Mouse (Mus musculus) myocyte (in vitro differentiated cells): Measurements from ENCODE around the gene Stom. TPM values are rescaled to one million over a fixed set of nuclear protein-coding genes. Genes with fewer than 3 reads are reported as not detected.
A peak's percentile ranks its signal among the peaks of the same experiment; 100 is the strongest.

Source experiments
- H3K27me3 ChIP-seq: one replicate; pipeline ENCODE4 v1.6.1; 2011; ENCODE audit not compliant: control insufficient read depth, insufficient read depth, insufficient read length
- H3K36me3 ChIP-seq: one replicate; pipeline ENCODE4 v1.6.1; 2011; ENCODE audit not compliant: control insufficient read depth, insufficient read depth
- H3K4me2 ChIP-seq: one replicate; pipeline ENCODE4 v1.6.1; 2011; ENCODE audit warnings: low read depth, control low read depth
- H3K4me3 ChIP-seq: one replicate; pipeline ENCODE4 v1.5.1; 2011; ENCODE audit warnings: mild to moderate bottlenecking, control low read depth, moderate library complexity
- H3K79me2 ChIP-seq: one replicate; pipeline ENCODE4 v1.6.1; 2011; ENCODE audit not compliant: control insufficient read depth, insufficient read depth
- H3ac ChIP-seq: one replicate; pipeline ENCODE4 v1.6.1; 2011; ENCODE audit not compliant: control insufficient read depth, insufficient read length
- CEBPB ChIP-seq: IDR thresholded peaks from 2 replicates; pipeline ENCODE4 v1.6.1; 2011; ENCODE audit warnings: mild to moderate bottlenecking, moderate library complexity; ENCODE audit not compliant: poor library complexity, insufficient read depth, severe bottlenecking
- E2F4 ChIP-seq: IDR thresholded peaks from one replicate; pipeline ENCODE4 v1.6.1; 2011; ENCODE audit warnings: mild to moderate bottlenecking, control low read depth, moderate library complexity; ENCODE audit not compliant: insufficient read depth
- MAX ChIP-seq: IDR thresholded peaks from one replicate; pipeline ENCODE4 v1.6.1; 2011; ENCODE audit warnings: low read depth, mild to moderate bottlenecking, control low read depth
- MYOD1 ChIP-seq, 3 experiments: IDR thresholded peaks; one replicate each; pipeline ENCODE4 v1.6.1; 2011; ENCODE audit warnings: control low read depth in 2 of 3, low read depth in 2 of 3, mild to moderate bottlenecking in 2 of 3, moderate library complexity in 1 of 3; ENCODE audit not compliant: insufficient read length in 2 of 3, control insufficient read depth in 1 of 3
- MYOG ChIP-seq, 3 experiments: IDR thresholded peaks; one replicate each; pipeline ENCODE4 v1.6.1; 2011; ENCODE audit warnings: control low read depth in 2 of 3, low read depth in 2 of 3, mild to moderate bottlenecking in 2 of 3; ENCODE audit not compliant: insufficient read length in 2 of 3, control insufficient read depth in 1 of 3, insufficient read depth in 1 of 3
- POLR2A ChIP-seq: IDR thresholded peaks from one replicate; pipeline ENCODE4 v1.6.1; 2011; ENCODE audit warnings: low read depth, mild to moderate bottlenecking, control low read depth, moderate library complexity; ENCODE audit not compliant: insufficient read length
- POLR2AphosphoS2 ChIP-seq: IDR thresholded peaks from one replicate; pipeline ENCODE4 v1.6.1; 2011; ENCODE audit warnings: low read depth, control low read depth; ENCODE audit not compliant: insufficient read length
- REST ChIP-seq: IDR thresholded peaks from one replicate; pipeline ENCODE4 v1.6.1; 2011; ENCODE audit warnings: mild to moderate bottlenecking, control low read depth, moderate library complexity; ENCODE audit not compliant: insufficient read depth, insufficient read length
- SRF ChIP-seq: IDR thresholded peaks from one replicate; pipeline ENCODE4 v1.6.1; 2011; ENCODE audit warnings: low read depth; ENCODE audit not compliant: control insufficient read depth, insufficient read length
- TCF12 ChIP-seq: IDR thresholded peaks from one replicate; pipeline ENCODE4 v1.6.1; 2011; ENCODE audit warnings: mild to moderate bottlenecking, control low read depth; ENCODE audit not compliant: poor library complexity, insufficient read depth, severe bottlenecking
- TCF3 ChIP-seq: IDR thresholded peaks from one replicate; pipeline ENCODE4 v1.6.1; 2011; ENCODE audit warnings: low read depth, control low read depth; ENCODE audit not compliant: insufficient read length
- USF1 ChIP-seq: IDR thresholded peaks from one replicate; pipeline ENCODE4 v1.6.1; 2011; ENCODE audit warnings: low read depth, mild to moderate bottlenecking, control low read depth, moderate library complexity
- polyA plus RNA-seq: library from polyadenylated mRNA; unstranded; fragments of >200 nt; fragmentation: generic; extraction: Trizol; gene quantifications from one replicate; pipeline ENCODE4 v1.2.1, GENCODE M21; 2012; ENCODE audit warnings: missing spikeins

The Stom gene
- polyA plus RNA-seq, 1 experiment: 170 TPM

GRCm38 (mm10) chr2:35285209-35285608 lies 51.6 kb downstream of the Stom start:
- H3K4me2 ChIP-seq: no peak overlapping the region
- peaks cover 8% of the 10 kb centered on the region for H3K79me2 ChIP-seq
- no peak overlapping the region for H3K4me3 ChIP-seq
- TF ChIP-seq CEBPB (no peak), E2F4 (no peak), POLR2AphosphoS2 (no peak), MYOD1 (IDR thresholded peaks at IDR 0.05; ENCODE audit: control insufficient read depth in 1 of 3, insufficient read length in 2 of 3, low read depth in 2 of 3) (no peak), POLR2A (no peak), TCF3 (no peak), TCF12 (no peak), SRF (no peak)
- H3K27me3 ChIP-seq: no peaks in the 10 kb centered on the region
- peaks cover 21% of the 10 kb centered on the region for H3K36me3 ChIP-seq
- no peak overlapping the region for H3ac ChIP-seq

GRCm38 (mm10) chr2:35283997-35284396 lies 52.8 kb downstream of the Stom start:
- peaks cover 11% of the 10 kb centered on the region for H3K79me2 ChIP-seq
- H3K27me3 ChIP-seq: no peaks in the 10 kb centered on the region
- TF ChIP-seq CEBPB (no peak), REST (no peak), SRF (no peak), MYOD1 (IDR thresholded peaks at IDR 0.05; ENCODE audit: control insufficient read depth in 1 of 3, insufficient read length in 2 of 3, low read depth in 2 of 3) (no peak), USF1 (no peak), POLR2AphosphoS2 (no peak), E2F4 (no peak), MAX (no peak)
- H3ac ChIP-seq: no peak overlapping the region
- H3K36me3 ChIP-seq: peaks cover 14% of the 10 kb centered on the region
- no peak overlapping the region for H3K4me3 ChIP-seq
- no peak overlapping the region for H3K4me2 ChIP-seq

DNA sequence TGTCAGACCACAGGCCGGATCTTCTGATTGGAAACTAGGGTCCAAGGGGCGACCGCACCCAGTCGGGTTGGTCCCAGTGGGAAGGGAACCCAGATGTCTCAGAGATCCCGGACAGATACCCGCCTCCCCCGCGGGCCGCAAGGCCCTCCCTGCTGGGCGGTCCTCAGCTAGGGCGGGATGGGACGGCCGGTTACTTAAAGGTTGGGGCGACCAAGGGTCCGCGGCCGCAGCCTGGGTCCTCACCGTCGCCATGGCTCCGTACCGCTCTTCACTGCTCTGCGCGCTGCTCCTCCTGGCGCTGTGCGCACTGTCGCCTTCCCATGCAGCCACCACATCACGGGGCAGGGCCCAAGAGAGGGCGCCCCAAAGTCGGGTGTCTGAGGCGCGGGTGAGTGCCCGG lies 54.6 kb downstream of the Stom start:
- no peak overlapping the region for H3K4me2 ChIP-seq
- H3K4me3 ChIP-seq: no peak overlapping the region
- H3K27me3 ChIP-seq: no peaks in the 10 kb centered on the region
- TF ChIP-seq SRF (no peak), E2F4 (no peak), MYOD1 (IDR thresholded peaks at IDR 0.05; ENCODE audit: control insufficient read depth in 1 of 3, insufficient read length in 2 of 3, low read depth in 2 of 3) (no peak), TCF3 (no peak), USF1 (no peak)
- peaks cover 14% of the 10 kb centered on the region for H3K36me3 ChIP-seq
- peaks cover 11% of the 10 kb centered on the region for H3K79me2 ChIP-seq
- no peak overlapping the region for H3ac ChIP-seq

GRCm38 (mm10) chr2:35280001-35280400 lies 56.8 kb downstream of the Stom start:
- Histone ChIP-seq H3K4me2 (no peak overlapping the region), H3K36me3 (no peaks in the 10 kb centered on the region), H3K4me3 (no peak overlapping the region), H3K27me3 (no peaks in the 10 kb centered on the region), H3K79me2 (peaks cover 30% of the 10 kb centered on the region), H3ac (no peak overlapping the region)
- no peak for TF ChIP-seq REST
- no peak for TF ChIP-seq TCF3
- TF ChIP-seq POLR2AphosphoS2: no peak
- TF ChIP-seq POLR2A: no peak
- TF ChIP-seq SRF: no peak
- no peak for TF ChIP-seq E2F4
- no peak for TF ChIP-seq CEBPB
- TF ChIP-seq TCF12: no peak
- no peak for TF ChIP-seq MYOG (IDR thresholded peaks at IDR 0.05; ENCODE audit: control insufficient read depth in 1 of 3, insufficient read depth in 1 of 3, insufficient read length in 2 of 3, low read depth in 2 of 3)
- no peak for TF ChIP-seq MYOD1 (IDR thresholded peaks at IDR 0.05; ENCODE audit: control insufficient read depth in 1 of 3, insufficient read length in 2 of 3, low read depth in 2 of 3)
- no peak for TF ChIP-seq MAX

GRCm38 (mm10) chr2:35278371-35279210 lies 58.2 kb downstream of the Stom start:
- no peaks in the 10 kb centered on the region for H3K27me3 ChIP-seq
- H3K4me3 ChIP-seq: no peak overlapping the region
- TF ChIP-seq E2F4: no peak
- TF ChIP-seq POLR2AphosphoS2: no peak
- no peak for TF ChIP-seq USF1
- no peak for TF ChIP-seq TCF3
- no peak for TF ChIP-seq CEBPB
- TF ChIP-seq MYOG (IDR thresholded peaks at IDR 0.05; ENCODE audit: control insufficient read depth in 1 of 3, insufficient read depth in 1 of 3, insufficient read length in 2 of 3, low read depth in 2 of 3): no peak
- no peak for TF ChIP-seq MAX
- no peak for TF ChIP-seq REST
- no peak for TF ChIP-seq TCF12
- TF ChIP-seq SRF: no peak
- no peak for TF ChIP-seq MYOD1 (IDR thresholded peaks at IDR 0.05; ENCODE audit: control insufficient read depth in 1 of 3, insufficient read length in 2 of 3, low read depth in 2 of 3)
- no peak for TF ChIP-seq POLR2A
- H3K79me2 ChIP-seq: peaks cover 39% of the 10 kb centered on the region
- H3ac ChIP-seq: no peak overlapping the region
- H3K36me3 ChIP-seq: no peaks in the 10 kb centered on the region
- H3K4me2 ChIP-seq: peak overlapping the region; percentile 12
